Mouse (Mus musculus) embryonic facial prominence, embryonic 13.5 days (tissue): ENCODE data around the gene Gm35315. TPM values are rescaled to one million over a fixed set of nuclear protein-coding genes. Genes with fewer than 3 reads are reported as not detected.

Experiments
- ATAC-seq: fragments of 200-750 bp; cut with Nextera tagmentation; 2 replicates; pipeline ENCODE4 v1.8.0; 2017; ENCODE audit warnings: low read depth; ENCODE audit not compliant: insufficient number of reproducible peaks, insufficient read depth, low FRiP score, low TSS enrichment
- H3K27ac ChIP-seq: fragments of 300-500 bp; sonication (generic); 2 replicates; pipeline ENCODE4 v1.5.1; 2015; ENCODE audit warnings: moderate library complexity, mild to moderate bottlenecking, inconsistent platforms
- H3K27me3 ChIP-seq: fragments of 300-500 bp; sonication (generic); 2 replicates; pipeline ENCODE4 v1.6.1; 2015; ENCODE audit warnings: mild to moderate bottlenecking, inconsistent platforms
- H3K36me3 ChIP-seq: fragments of 300-500 bp; sonication (generic); 2 replicates; pipeline ENCODE4 v1.6.1; 2015; ENCODE audit warnings: mild to moderate bottlenecking, inconsistent platforms
- H3K4me1 ChIP-seq: fragments of 300-500 bp; sonication (generic); 2 replicates; pipeline ENCODE4 v1.6.1; 2015; ENCODE audit warnings: inconsistent platforms
- H3K4me2 ChIP-seq: fragments of 300-500 bp; sonication (generic); 2 replicates; pipeline ENCODE4 v1.6.1; 2015; ENCODE audit warnings: moderate library complexity, mild to moderate bottlenecking, inconsistent platforms
- H3K4me3 ChIP-seq: fragments of 300-500 bp; sonication (generic); 2 replicates; pipeline ENCODE4 v1.5.1; 2015; ENCODE audit warnings: mild to moderate bottlenecking, inconsistent platforms
- H3K9ac ChIP-seq: fragments of 300-500 bp; sonication (generic); 2 replicates; pipeline ENCODE4 v1.6.1; 2015; ENCODE audit warnings: mild to moderate bottlenecking, inconsistent platforms
- H3K9me3 ChIP-seq: fragments of 300-500 bp; sonication (generic); 2 replicates; pipeline ENCODE4 v1.6.1; 2016; ENCODE audit warnings: inconsistent platforms
- WGBS: fragments of 180-500 bp; shearing (Covaris S2); methylation state at CpG from one replicate; pipeline ENCODE4 v1.1.7; 2015; ENCODE audit warnings: mixed read lengths; 5-methylcytosine and 5-hydroxymethylcytosine counted together
- polyA plus RNA-seq: library from polyadenylated mRNA; unstranded; fragments of >200 nt; fragmentation: Nextera tagmentation; extraction: Ambion mirVana; gene quantifications from 2 replicates; pipeline ENCODE4 v1.2.1, GENCODE M21; 2015

The Gm35315 gene
- polyA plus RNA-seq, 1 experiment from 2014 or later = 1.1 TPM

DNA sequence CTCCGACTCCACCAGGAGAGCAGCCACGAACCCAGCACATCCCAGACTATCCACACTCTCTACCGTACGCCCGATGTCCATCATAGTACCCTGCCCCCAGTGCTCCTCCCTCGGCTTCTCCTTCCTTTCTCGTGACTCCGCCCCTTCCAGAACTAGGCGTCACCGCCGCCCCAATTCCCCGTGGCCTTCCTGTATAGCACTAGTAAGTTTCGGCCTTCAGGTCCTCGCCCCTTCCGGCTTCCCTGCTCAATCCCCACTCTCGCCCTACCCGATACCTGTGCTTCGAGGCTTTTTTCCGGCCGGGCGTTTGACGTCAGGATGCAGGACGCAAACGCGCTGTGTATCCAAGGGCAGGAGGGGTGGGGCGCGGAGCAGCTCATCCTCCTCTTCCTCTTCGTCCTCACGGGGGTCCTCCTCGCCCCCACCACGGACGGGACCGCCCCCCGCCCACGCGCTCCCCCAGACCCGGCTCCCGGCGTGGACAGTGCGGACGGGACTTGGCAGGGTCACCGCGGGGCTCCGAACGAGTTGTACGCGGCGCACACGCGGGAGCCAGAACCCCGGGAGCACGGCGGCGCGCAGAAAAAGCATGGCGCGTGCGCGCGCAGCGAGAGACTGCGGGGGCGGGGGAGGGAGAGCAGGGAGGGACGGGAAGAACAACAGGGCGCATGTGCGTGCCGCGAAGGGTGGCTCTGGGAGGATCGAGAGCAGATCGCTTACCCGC is 13.5 kb upstream of the Gm35315 start, which contains the start of gene Gtpbp6:
Gtpbp6 (minus strand) TSS at position 617 of the 724 bp plus-strand sequence.
- Histone ChIP-seq H3K27me3 (no peaks in the 10 kb centered on the region), H3K9me3 (no peaks in the 10 kb centered on the region), H3K36me3 (peaks cover 50% of the 10 kb centered on the region), H3K9ac (peak within 1 kb of the TSS; percentile 85), H3K4me3 (peak within 1 kb of the TSS; percentile 81), H3K4me2 (peak within 1 kb of the TSS; percentile 91), H3K27ac (peak within 1 kb of the TSS; percentile 99), H3K4me1 (peaks cover 11% of the 10 kb centered on the region)
- ATAC-seq = peak; percentile 87
- under 1% methylated on average over 70 of the region's 71 CpGs for WGBS

GRCm38 (mm10) chr5:110106901-110107564 is 12.8 kb upstream of the Gm35315 start:
- Histone ChIP-seq H3K4me3 (peak overlapping the region; percentile 81), H3K27me3 (no peaks in the 10 kb centered on the region), H3K27ac (peak overlapping the region; percentile 99), H3K9ac (peak overlapping the region; percentile 85), H3K36me3 (peaks cover 52% of the 10 kb centered on the region), H3K4me2 (peak overlapping the region; percentile 91), H3K4me1 (peaks cover 11% of the 10 kb centered on the region), H3K9me3 (no peaks in the 10 kb centered on the region)
- peak; percentile 2; the same call in 1 of the 2 replicates for ATAC-seq
- WGBS = 15% methylated on average over 40 of the region's 41 CpGs

GRCm38 (mm10) chr5:110106140-110106871 is 12.1 kb upstream of the Gm35315 start:
- Histone ChIP-seq H3K27me3 (peaks cover 5% of the 10 kb centered on the region; the same call in 1 of the 2 replicates), H3K9ac (peak overlapping the region; percentile 85), H3K9me3 (no peaks in the 10 kb centered on the region), H3K4me3 (peak overlapping the region; percentile 81), H3K36me3 (peaks cover 49% of the 10 kb centered on the region), H3K4me2 (peak overlapping the region; percentile 91), H3K4me1 (peaks cover 18% of the 10 kb centered on the region), H3K27ac (no peak overlapping the region)
- ATAC-seq = no peak
- 93% methylated on average over 26 of the region's 26 CpGs for WGBS

DNA sequence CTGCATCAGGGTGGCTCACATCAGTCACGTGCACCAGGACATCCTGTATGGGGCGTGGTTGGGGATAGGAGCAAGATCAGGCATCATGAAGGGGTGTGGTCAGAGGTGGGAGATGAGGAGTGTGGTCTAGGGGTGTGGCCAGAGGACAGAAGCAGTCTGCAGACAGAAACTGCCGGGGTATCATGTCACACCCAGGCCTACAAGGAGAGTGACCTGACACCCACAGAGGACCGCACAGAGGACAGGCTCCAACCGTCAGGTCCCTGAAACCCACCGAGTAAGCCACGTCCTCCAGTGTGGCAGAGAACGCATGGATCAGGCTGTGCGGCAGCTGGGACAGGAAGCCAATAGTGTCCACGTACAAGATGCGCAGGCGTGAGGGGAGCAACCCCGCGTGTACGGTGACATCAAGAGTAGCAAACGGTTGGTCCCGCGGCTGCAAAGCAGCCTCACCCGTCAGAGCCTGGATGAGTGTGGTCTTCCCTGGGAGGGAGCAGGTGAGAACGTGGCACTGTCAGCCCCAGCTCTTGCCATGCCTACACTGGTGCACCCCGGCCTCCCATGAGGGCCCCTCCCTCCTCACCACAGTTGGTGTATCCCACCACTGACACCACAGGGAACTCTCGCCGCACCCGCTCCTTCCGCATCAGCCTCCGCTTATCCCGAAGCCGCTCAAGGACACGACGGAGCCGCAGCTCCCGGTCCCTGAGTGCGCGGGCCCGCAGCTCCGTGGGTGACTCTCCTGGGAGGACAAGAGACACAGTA is 10.6 kb upstream of the Gm35315 start:
- H3K27me3 ChIP-seq = peaks cover 10% of the 10 kb centered on the region
- no peak overlapping the region for H3K27ac ChIP-seq
- peaks cover 33% of the 10 kb centered on the region for H3K4me1 ChIP-seq
- 97% methylated on average over 36 of the region's 36 CpGs for WGBS
- peaks cover 49% of the 10 kb centered on the region for H3K36me3 ChIP-seq
- no peak overlapping the region for H3K9ac ChIP-seq
- no peaks in the 10 kb centered on the region for H3K9me3 ChIP-seq
- no peak overlapping the region for H3K4me2 ChIP-seq
- no peak overlapping the region for H3K4me3 ChIP-seq
- no peak for ATAC-seq

GRCm38 (mm10) chr5:110103901-110104615 is 9.8 kb upstream of the Gm35315 start:
- H3K4me2 ChIP-seq = no peak overlapping the region
- H3K4me3 ChIP-seq = no peak overlapping the region
- H3K9ac ChIP-seq = no peak overlapping the region
- H3K4me1 ChIP-seq = peaks cover 33% of the 10 kb centered on the region
- WGBS = 94% methylated on average over 27 of the region's 27 CpGs
- no peaks in the 10 kb centered on the region for H3K9me3 ChIP-seq
- H3K27ac ChIP-seq = no peak overlapping the region
- no peak for ATAC-seq
- peaks cover 49% of the 10 kb centered on the region for H3K36me3 ChIP-seq
- peaks cover 10% of the 10 kb centered on the region for H3K27me3 ChIP-seq

- Histone ChIP-seq H3K4me3 (no peak overlapping the region), H3K9ac (no peak overlapping the region), H3K36me3 (peaks cover 49% of the 10 kb centered on the region), H3K4me2 (no peak overlapping the region), H3K27me3 (peaks cover 10% of the 10 kb centered on the region), H3K9me3 (no peaks in the 10 kb centered on the region), H3K27ac (no peak overlapping the region), H3K4me1 (peaks cover 33% of the 10 kb centered on the region)
- ATAC-seq = no peak
- whole genome bisulfite sequencing = 96% methylated on average over 19 of the region's 19 CpGs
These were observed 8.8 kb upstream of the Gm35315 start for GRCm38 (mm10) chr5:110102853-110103625.

DNA sequence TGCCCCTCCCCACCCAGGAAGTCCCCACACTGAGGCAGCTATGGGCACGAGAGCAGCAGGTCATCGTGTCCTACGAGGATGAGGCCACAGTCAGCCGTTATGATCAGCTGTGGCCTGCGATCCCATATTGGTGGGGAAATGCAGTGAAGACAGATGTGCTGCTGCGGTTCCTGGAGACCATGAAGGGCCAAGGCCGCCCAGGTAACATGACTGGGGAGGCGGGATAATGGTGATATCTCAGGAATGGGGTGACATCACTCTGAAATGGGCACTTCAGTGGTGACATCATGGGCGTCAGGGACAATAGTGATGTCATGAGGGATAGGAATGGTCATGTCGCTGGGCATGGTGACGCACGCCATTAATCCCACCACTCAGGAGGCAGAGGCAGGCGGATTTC is 8.2 kb upstream of the Gm35315 start:
- WGBS = 91% methylated on average over 13 of the region's 13 CpGs
- no peak for ATAC-seq
- H3K4me2 ChIP-seq = 0 out of 2 replicates have a peak overlapping the region, but pooled peaks have one; percentile 76
- no peak overlapping the region for H3K4me3 ChIP-seq
- H3K36me3 ChIP-seq = peaks cover 49% of the 10 kb centered on the region
- no peak overlapping the region for H3K27ac ChIP-seq
- H3K4me1 ChIP-seq = peaks cover 33% of the 10 kb centered on the region
- H3K9me3 ChIP-seq = no peaks in the 10 kb centered on the region
- no peak overlapping the region for H3K9ac ChIP-seq
- peaks cover 10% of the 10 kb centered on the region for H3K27me3 ChIP-seq

DNA sequence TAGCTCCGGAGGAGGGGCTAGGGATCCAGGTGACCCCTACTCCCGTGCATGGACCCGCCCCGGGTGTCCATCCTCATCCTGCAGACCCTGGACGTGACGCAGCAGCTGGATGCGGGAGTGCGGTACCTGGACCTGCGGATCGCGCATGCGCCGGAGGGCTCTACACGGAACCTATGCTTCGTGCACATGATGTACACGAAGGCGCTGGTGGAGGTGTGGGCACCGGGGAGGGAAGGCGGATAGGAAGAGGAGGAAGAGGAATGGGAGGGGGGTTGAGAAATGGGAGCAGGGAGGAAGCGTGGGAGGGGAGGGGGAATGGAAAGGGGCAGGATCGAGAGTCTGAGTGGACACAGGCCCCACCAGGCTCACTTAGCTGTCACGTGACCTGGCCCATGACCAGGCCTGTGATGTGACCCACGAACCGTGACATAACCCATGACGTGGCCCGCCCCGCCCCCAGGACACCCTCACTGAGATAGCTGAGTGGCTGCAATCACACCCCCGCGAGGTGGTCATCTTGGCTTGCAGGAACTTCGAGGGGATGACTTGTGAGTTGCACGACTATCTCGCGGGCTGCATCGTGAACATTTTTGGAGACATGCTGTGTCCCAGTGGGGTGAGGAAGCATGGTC is 7.6 kb upstream of the Gm35315 start:
- H3K36me3 ChIP-seq = peaks cover 48% of the 10 kb centered on the region
- ATAC-seq = no peak
- no peak overlapping the region for H3K27ac ChIP-seq
- H3K4me1 ChIP-seq = peaks cover 31% of the 10 kb centered on the region
- no peaks in the 10 kb centered on the region for H3K9me3 ChIP-seq
- H3K4me3 ChIP-seq = peak overlapping the region; percentile 38
- peak overlapping the region; percentile 33; the same call in 1 of the 2 replicates for H3K9ac ChIP-seq
- peak overlapping the region; percentile 76 for H3K4me2 ChIP-seq
- WGBS = 19% methylated on average over 34 of the region's 34 CpGs
- H3K27me3 ChIP-seq = peaks cover 10% of the 10 kb centered on the region

DNA sequence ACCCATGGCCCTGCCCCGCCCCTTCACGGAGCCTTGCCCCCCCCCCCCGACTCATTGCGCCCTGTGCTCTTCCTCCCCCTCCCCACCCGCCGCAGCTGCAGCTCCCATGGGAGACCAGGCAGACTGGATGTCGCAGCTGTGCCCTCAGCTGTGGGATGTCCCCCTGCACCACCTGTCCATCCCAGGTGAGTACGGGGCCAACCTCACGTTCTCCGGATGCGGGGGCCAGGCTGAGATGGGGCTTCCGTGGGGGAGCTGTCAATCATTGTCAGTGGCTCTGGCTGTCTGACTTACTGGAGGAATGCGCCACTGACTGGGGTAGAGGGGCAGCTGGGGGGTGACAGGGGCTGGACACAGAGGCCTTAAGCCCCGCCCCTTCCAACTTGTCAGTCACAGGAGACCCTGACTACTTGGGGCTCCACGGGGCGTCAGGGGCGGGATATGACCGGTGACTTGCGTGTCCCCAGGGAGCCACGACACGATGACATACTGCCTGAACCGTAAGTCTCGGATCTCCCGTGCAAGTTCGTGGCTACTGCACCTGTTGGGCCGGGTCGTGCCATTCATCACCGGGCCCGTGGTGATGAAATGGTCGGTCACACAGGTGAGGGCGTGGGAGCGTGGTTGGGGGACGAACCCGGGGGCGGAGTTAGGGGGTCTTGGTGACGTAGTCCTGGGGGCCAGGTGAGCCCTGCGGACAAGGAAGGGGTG is 6.9 kb upstream of the Gm35315 start:
- Histone ChIP-seq H3K27ac (no peak overlapping the region), H3K27me3 (peaks cover 10% of the 10 kb centered on the region), H3K36me3 (peaks cover 40% of the 10 kb centered on the region), H3K9me3 (no peaks in the 10 kb centered on the region), H3K9ac (peak overlapping the region; percentile 27; the same call in 1 of the 2 replicates), H3K4me2 (peak overlapping the region; percentile 76), H3K4me1 (peaks cover 23% of the 10 kb centered on the region), H3K4me3 (peak overlapping the region; percentile 38)
- 2% methylated on average over 35 of the region's 37 CpGs for WGBS
- 0 out of 2 replicates have a peak, but pooled peaks have one; percentile 9 for ATAC-seq
